Mouse (Mus musculus) stomach, embryonic 14.5 days (tissue): ENCODE measurements at regions not wholly inside any gene's neighbourhood (a gene's known extent, or its start where the extent isn't known, plus 50 kb on each side); places are given as distances from the start of the nearest gene placed in this dataset.

Experiments used
- ATAC-seq: fragments of 200-750 bp; cut with Nextera tagmentation; 2 replicates; pipeline ENCODE4 v1.8.0; 2017; ENCODE audit warnings: low read depth, moderate TSS enrichment; ENCODE audit not compliant: insufficient number of reproducible peaks, insufficient read depth, low FRiP score
- H3K27ac ChIP-seq: fragments of 300-500 bp; sonication (generic); 2 replicates; pipeline ENCODE4 v1.5.1; 2014; ENCODE audit warnings: mild to moderate bottlenecking, low read length, moderate library complexity, mixed read lengths
- H3K27me3 ChIP-seq: fragments of 300-500 bp; sonication (generic); 2 replicates; pipeline ENCODE4 v1.6.1; 2014; ENCODE audit warnings: low read length, control low read depth, mixed read lengths; ENCODE audit not compliant: control insufficient read depth, insufficient read depth
- H3K36me3 ChIP-seq: fragments of 300-500 bp; sonication (generic); 2 replicates; pipeline ENCODE4 v1.6.1; 2014; ENCODE audit warnings: mild to moderate bottlenecking, control low read depth, low read length, moderate library complexity, mixed read lengths; ENCODE audit not compliant: control insufficient read depth, insufficient read depth
- H3K4me1 ChIP-seq: fragments of 300-500 bp; sonication (generic); 2 replicates; pipeline ENCODE4 v1.6.1; 2014; ENCODE audit warnings: low read length, control low read depth, mixed read lengths; ENCODE audit not compliant: control insufficient read depth, insufficient read depth
- H3K4me2 ChIP-seq: fragments of 300-500 bp; sonication (generic); replicated peaks from 2 replicates; pipeline ENCODE4 v1.6.1; 2014; ENCODE audit warnings: low read depth, low read length, control low read depth
- H3K4me3 ChIP-seq: fragments of 300-500 bp; sonication (generic); 2 replicates; pipeline ENCODE4 v1.5.1; 2014; ENCODE audit warnings: low read depth, low read length, control low read depth
- H3K9ac ChIP-seq: fragments of 300-500 bp; sonication (generic); replicated peaks from 2 replicates; pipeline ENCODE4 v1.6.1; 2014; ENCODE audit warnings: low read depth, mild to moderate bottlenecking, control low read depth, low read length, moderate library complexity, mixed read lengths
- H3K9me3 ChIP-seq: fragments of 300-500 bp; sonication (generic); 2 replicates; pipeline ENCODE4 v1.6.1; 2016; ENCODE audit warnings: low read depth, low read length, control low read depth; ENCODE audit not compliant: control insufficient read depth
- WGBS: fragments of 180-500 bp; shearing (Covaris S2); extraction: QIAGEN DNeasy Blood & Tissue Kit; methylation state at CpG from one replicate; pipeline ENCODE4 v1.1.7; 2014; 5-methylcytosine and 5-hydroxymethylcytosine counted together

GRCm38 (mm10) chr5:54194846-54195245, 196.5 kb downstream of the Stim2 start:
- H3K9me3 ChIP-seq = no peaks in the 10 kb centered on the region
- H3K4me3 ChIP-seq = no peak overlapping the region
- no peaks in the 10 kb centered on the region for H3K27me3 ChIP-seq
- H3K4me1 ChIP-seq = no peaks in the 10 kb centered on the region
- H3K36me3 ChIP-seq = no peaks in the 10 kb centered on the region
- no peak overlapping the region for H3K4me2 ChIP-seq
- WGBS = 72% methylated on average over 9 of the region's 9 CpGs
- H3K27ac ChIP-seq = no peak overlapping the region
- H3K9ac ChIP-seq = no peak overlapping the region
- ATAC-seq = no peak

GRCm38 (mm10) chr5:54200032-54200431, 201.7 kb downstream of the Stim2 start:
- no peak overlapping the region for H3K9ac ChIP-seq
- H3K27me3 ChIP-seq = no peaks in the 10 kb centered on the region
- H3K4me1 ChIP-seq = no peaks in the 10 kb centered on the region
- H3K4me2 ChIP-seq = no peak overlapping the region
- 65% methylated on average over 3 of the region's 3 CpGs for WGBS
- no peaks in the 10 kb centered on the region for H3K9me3 ChIP-seq
- no peaks in the 10 kb centered on the region for H3K36me3 ChIP-seq
- no peak for ATAC-seq
- no peak overlapping the region for H3K27ac ChIP-seq
- no peak overlapping the region for H3K4me3 ChIP-seq

GRCm38 (mm10) chr5:54200587-54200986, 202.3 kb downstream of the Stim2 start:
- no peak for ATAC-seq
- Histone ChIP-seq H3K4me1 (no peaks in the 10 kb centered on the region), H3K27me3 (no peaks in the 10 kb centered on the region), H3K36me3 (no peaks in the 10 kb centered on the region), H3K4me2 (no peak overlapping the region), H3K27ac (no peak overlapping the region), H3K9ac (no peak overlapping the region), H3K4me3 (no peak overlapping the region), H3K9me3 (no peaks in the 10 kb centered on the region)
- WGBS = 86% methylated on average over 5 of the region's 5 CpGs

GRCm38 (mm10) chr5:54211457-54211856, 213.2 kb downstream of the Stim2 start:
- Histone ChIP-seq H3K4me2 (no peak overlapping the region), H3K27me3 (no peaks in the 10 kb centered on the region), H3K4me3 (no peak overlapping the region), H3K9me3 (no peaks in the 10 kb centered on the region), H3K4me1 (no peaks in the 10 kb centered on the region), H3K9ac (no peak overlapping the region), H3K36me3 (no peaks in the 10 kb centered on the region), H3K27ac (no peak overlapping the region)
- no peak for ATAC-seq

GRCm38 (mm10) chr5:54212038-54212589, 213.8 kb downstream of the Stim2 start:
- ATAC-seq = no peak
- WGBS = 46% methylated on average over 5 of the region's 5 CpGs

GRCm38 (mm10) chr5:54225031-54225430, 226.7 kb downstream of the Stim2 start:
- no peaks in the 10 kb centered on the region for H3K27me3 ChIP-seq
- no peak overlapping the region for H3K27ac ChIP-seq
- no peak overlapping the region for H3K4me3 ChIP-seq
- no peak overlapping the region for H3K4me2 ChIP-seq
- no peaks in the 10 kb centered on the region for H3K4me1 ChIP-seq
- no peaks in the 10 kb centered on the region for H3K9me3 ChIP-seq
- no peak overlapping the region for H3K9ac ChIP-seq
- no peak for ATAC-seq
- H3K36me3 ChIP-seq = no peaks in the 10 kb centered on the region

More at GRCm38 (mm10) chr5:54212038-54212589, 213.8 kb downstream of the Stim2 start:
- Histone ChIP-seq H3K36me3 (no peaks in the 10 kb centered on the region), H3K4me3 (no peak overlapping the region), H3K9ac (no peak overlapping the region), H3K4me2 (no peak overlapping the region), H3K27me3 (no peaks in the 10 kb centered on the region), H3K4me1 (no peaks in the 10 kb centered on the region), H3K9me3 (no peaks in the 10 kb centered on the region), H3K27ac (no peak overlapping the region)

- no peak overlapping the region for H3K4me2 ChIP-seq
- no peak overlapping the region for H3K9ac ChIP-seq
- H3K4me3 ChIP-seq = no peak overlapping the region
- WGBS = 65% methylated on average over 1 of the region's 1 CpGs
- H3K9me3 ChIP-seq = no peaks in the 10 kb centered on the region
- no peak for ATAC-seq
- H3K36me3 ChIP-seq = no peaks in the 10 kb centered on the region
- H3K27me3 ChIP-seq = no peaks in the 10 kb centered on the region
- H3K27ac ChIP-seq = no peak overlapping the region
- no peaks in the 10 kb centered on the region for H3K4me1 ChIP-seq
These were observed 236.3 kb downstream of the Stim2 start for GRCm38 (mm10) chr5:54234580-54234979.

- 61% methylated on average over 6 of the region's 6 CpGs for WGBS
These were observed 236.9 kb downstream of the Stim2 start for GRCm38 (mm10) chr5:54235226-54235625.

GRCm38 (mm10) chr5:54237226-54237625, 238.9 kb downstream of the Stim2 start:
- H3K4me1 ChIP-seq = no peaks in the 10 kb centered on the region
- no peak for ATAC-seq
- 87% methylated on average over 2 of the region's 2 CpGs for WGBS
- H3K9me3 ChIP-seq = no peaks in the 10 kb centered on the region
- H3K27ac ChIP-seq = no peak overlapping the region
- no peak overlapping the region for H3K9ac ChIP-seq
- no peak overlapping the region for H3K4me3 ChIP-seq
- no peaks in the 10 kb centered on the region for H3K27me3 ChIP-seq
- H3K4me2 ChIP-seq = no peak overlapping the region
- H3K36me3 ChIP-seq = no peaks in the 10 kb centered on the region

More at GRCm38 (mm10) chr5:54235226-54235625, 236.9 kb downstream of the Stim2 start:
- H3K4me2 ChIP-seq = no peak overlapping the region
- no peak for ATAC-seq
- no peak overlapping the region for H3K27ac ChIP-seq
- H3K9ac ChIP-seq = no peak overlapping the region
- no peaks in the 10 kb centered on the region for H3K36me3 ChIP-seq
- H3K4me3 ChIP-seq = no peak overlapping the region
- no peaks in the 10 kb centered on the region for H3K27me3 ChIP-seq
- no peaks in the 10 kb centered on the region for H3K4me1 ChIP-seq
- no peaks in the 10 kb centered on the region for H3K9me3 ChIP-seq
